Mouse (Mus musculus): ENCODE measurements around the gene Id1.

DNA sequence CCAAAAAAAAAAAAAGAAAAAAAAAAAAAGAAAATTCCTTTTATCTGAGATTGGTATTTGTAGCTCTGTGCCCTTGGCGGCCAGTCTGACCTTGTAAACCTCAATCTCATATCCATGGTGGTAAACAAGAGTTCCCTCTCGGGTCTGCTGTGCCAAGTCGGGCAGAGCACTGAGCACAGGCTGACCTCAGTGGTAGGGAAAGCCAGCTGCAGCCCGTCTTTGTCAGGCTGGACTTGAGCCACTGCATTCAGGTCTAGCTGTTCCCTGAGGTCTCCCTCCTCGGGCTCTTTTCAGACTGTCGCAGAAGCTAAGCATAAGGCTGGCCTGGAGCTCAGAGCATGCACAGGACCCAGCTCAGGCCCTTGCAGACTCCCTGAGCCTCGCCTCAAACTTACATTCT is 41.3 kb upstream of the Id1 start:
- TF ChIP-seq CTCF (IDR thresholded peaks at IDR 0.05; ENCODE audit: low read depth, low read length) (no peak), POLR2A (IDR thresholded peaks at IDR 0.05; ENCODE audit: insufficient read depth, low read length) (no peak), EP300 (IDR thresholded peaks at IDR 0.05; ENCODE audit: insufficient read depth, low read depth, low read length) (no peak)
